Mouse (Mus musculus): ENCODE measurements around the gene Ddx39.

Ddx39 gene

DNA sequence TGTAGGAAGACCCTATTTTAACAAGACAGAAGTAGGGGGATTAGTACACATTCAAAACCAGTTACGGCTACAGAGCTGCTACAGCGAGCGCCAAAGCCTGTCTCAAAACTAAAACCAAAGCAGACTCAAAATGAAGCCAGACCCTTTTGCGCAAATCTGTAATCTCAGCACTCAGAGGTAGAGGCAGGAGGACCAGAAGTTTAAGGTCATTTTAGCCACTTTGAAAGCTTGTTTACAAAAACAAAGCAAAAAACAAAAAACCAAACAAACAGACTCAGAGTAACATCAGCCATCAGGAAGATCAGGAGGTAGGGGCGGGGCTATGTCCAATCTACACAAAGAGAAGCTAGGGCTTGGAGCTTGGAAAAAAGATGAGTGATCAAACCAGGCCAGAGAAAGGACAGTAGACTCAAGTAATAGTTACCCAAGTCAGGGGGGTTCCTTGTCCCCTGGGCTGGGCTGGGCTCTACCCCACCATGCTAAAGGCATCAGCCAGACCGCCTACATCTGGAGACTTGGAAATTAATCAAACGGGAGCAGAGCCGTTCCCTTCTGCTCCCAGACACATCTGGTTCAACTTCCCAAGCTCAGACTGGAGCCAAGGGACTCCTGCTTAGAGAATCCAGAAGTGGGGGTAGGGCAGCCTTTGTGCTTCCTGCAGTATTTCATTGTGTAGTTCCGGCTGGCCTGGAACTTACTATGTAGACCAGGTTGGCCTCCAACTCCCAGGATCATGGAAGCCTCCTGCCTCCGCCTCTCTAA lies 24.2 kb downstream of the Ddx39 start:
- DNase-seq = no peak

DNA sequence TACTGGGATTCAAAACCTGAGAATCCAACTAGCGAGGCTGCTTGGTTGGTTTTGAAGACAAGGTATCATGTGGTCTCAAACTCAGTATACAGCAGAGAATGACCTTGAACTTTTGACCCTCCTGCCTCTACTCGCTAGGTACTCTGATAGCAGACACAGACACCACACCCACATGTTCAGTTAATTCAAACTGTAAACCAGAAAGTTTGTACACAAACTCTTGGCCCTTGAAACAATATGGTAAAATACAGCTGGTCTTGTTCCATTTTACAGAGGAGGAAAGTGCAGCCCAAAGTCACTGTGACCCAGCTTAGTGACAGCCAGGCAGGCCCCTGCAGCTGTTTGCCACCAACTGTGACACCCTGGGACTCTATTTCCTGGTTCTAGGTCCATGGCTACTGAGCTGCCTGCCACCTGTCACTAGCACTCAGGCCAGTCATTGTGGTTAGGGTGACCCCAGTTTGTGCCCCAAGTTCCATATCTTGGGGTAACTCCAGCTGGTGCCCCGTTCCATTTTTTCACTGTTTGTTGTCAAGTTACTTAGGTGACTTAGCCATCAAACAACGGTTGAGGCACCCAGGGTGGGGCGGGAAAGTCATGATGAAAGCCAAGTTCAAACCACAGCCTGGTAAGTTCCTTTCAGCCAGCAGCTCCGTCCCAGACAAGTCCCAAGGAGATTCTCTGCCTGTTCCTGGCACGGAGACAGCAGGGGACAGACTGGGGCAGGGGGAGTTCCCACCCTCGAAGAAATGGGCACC lies 24.9 kb downstream of the Ddx39 start:
- no peak for DNase-seq

DNA sequence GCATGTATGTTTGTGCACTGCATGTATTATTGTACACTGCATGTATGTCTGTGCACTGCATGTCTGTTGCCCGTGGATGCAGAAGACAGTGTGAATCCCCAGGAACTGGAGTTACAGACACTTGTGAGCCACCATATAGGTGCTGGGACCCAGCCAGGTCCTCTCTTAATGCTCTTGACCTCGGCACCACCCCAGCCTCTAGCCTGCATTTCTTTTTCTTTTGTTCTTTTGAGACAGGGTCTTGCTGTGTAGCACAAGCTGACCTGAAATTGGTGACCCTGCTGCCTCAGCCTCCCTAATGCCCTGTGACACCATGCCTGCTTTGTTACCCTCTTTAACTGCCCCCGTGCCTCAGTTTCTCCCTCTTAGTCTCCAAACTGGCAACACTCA lies 25.6 kb downstream of the Ddx39 start:
- no peak for DNase-seq

DNA sequence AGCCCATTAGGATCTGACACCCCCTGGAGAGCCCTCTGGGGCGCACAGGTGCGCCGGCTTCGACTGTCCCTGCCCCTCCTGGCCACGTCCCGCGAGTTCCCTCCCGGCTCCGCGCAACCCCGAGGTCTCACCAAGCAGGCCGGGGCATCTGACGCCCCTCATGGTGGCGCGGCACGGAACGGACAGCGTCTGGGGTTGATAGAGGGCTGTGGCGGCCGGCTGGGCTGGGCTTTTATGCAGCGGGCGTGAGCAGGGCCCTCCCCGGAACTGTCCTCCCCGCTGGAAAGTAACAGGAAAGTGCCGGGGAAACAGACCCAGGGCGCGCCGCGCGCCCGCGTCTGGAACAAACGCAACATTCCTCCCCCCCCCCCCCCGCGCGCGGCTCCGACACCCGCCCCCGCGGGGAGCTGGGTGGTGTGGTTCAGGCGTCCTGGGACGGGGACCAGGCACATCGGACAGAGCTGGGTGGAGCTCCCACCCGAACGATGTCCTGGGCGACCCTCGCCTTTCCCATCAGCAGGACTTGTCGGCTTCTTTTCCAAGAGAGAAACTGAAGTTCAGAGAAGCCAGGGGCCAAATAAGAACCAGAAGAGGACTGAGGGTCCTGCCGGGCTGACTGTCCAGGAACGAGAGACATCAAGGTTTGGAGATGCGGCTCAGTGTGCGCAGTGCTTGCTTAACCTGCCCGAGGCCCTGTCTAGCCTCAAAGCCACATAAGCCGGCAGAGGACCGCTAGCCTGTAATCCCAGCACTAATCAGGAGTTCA lies 26.2 kb downstream of the Ddx39 start, which contains the start of gene Adgre5:
Gene Adgre5, minus strand, starts transcription at position 351 of the 766 bp plus-strand sequence.
- no peak for DNase-seq

DNA sequence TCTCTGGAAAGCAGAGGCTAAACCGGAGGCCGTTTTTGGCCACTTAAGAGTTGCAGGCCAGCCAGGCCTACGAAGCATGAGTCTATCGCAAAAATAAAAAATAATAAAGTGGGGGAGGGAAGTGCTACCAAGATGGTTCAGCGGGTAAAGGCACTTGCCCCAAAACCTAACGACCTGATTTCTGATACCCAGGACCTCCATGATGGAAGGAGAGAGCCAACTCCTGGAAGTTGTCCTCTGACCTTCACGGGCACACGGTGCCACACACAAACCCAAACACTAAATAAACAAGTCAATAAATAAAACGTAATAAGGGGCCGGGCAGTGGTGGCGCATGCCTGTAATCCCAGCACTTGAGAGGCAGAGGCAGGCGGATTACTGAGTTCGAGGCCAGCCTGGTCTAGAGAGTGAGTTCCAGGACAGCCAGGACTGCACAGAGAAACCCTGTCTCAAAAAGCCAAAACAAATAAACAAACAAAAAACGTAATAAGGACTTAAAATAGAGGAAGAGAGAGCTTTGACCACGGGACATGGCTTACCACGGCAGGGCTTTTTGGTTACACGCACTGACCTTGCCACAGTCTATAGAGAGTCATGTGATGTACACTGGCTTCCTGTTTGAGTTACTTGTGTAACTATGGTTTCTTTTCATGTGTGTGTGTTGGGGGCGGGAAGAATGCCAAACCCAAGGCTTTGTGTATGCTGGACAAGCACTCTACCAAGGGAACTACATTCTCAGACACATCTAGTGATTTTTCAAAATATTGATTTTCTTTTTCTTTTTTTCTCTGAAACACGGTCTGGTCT lies 27.1 kb downstream of the Ddx39 start:
- DNase-seq = no peak

DNA sequence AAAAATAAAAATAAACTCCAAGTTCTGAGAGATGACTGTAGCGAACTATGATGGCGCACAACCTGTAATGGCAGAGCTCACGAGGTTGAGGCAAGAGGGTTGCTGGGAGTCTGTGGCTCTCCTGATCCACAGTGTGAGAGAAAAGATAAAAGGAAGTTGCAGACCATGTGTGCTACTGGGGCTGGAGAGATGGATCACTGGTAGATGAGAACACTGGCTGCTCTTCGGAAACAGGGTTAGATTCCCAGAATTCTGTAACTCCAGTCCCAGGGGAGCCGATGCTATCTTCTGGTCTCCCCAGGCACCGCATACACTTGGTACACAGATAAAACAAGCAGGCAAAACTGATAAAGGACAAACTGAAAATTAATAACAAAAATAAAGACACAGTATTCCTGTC lies 28.0 kb downstream of the Ddx39 start:
- DNase-seq = no peak

DNA sequence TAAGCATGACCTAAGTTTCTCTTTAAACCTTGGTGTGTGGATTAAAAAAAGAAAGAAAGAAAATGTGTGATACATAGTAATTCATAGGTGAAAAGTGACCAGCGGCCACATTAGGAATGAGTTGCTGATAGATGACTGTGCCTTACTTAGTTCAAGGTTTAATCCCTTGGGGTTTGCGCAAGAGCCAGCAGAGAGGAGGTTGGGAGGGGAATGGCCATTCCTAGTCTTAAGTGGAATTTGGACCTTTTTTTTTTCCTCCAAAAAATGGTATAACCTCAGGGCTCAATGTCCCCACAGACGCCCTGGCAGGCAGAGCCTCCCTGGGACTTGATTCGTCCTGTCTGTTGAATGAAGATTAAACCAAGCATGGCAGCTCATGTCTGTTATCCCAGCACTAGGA lies 29.1 kb downstream of the Ddx39 start:
- DNase-seq = no peak

DNA sequence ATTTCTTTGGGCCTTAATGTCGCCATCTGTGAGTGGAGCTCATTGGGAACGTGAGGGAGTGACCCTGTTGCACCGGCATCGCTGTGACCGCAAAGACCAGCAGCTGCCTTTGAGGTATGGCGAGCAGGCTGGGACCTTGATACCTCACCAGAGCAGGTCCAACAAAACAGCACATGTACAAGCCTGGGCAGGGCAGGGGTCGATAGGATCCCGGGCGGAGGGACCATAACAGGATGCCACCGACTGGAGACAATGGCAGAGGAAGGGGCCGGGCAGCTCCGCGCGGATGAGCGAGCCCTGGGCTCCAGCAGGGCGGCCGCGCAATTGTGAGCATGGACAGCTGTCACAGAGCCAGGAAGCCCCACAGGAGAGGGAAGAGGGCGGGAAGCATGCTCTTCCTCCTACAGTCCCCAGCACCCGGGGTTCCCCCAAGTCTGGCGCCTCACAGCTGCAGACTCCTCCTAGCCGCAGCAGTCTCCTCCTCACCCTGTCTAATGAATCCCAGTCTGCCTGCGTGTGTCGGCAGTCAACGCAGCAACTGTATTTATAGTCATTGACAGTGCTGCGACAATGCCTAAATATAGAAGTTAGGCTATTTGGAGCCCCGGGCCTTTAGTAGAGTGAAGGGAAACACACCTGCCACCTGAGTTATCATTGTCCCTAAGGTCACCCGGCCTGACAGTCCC lies 32.8 kb downstream of the Ddx39 start:
- DNase-seq = no peak

DNA sequence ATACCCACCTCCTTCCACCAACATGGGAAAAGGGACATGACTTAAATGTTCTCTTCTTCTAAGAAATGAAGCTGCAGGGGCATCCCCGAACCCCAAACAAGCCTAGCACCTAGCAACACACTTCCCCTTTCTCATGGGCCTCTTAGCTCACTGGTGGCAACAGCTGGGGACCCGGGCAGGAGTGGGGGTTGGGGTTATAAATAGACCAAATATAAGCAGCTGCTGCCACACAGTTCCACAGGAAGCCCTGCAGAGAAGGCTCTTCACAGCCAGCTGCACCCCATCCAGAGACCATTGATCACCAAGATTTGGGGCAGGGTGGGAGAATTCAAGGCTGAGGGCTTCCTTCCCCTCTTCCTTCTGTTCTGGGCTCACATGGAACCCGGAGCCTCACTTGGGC lies 33.7 kb downstream of the Ddx39 start:
- DNase-seq = no peak

DNA sequence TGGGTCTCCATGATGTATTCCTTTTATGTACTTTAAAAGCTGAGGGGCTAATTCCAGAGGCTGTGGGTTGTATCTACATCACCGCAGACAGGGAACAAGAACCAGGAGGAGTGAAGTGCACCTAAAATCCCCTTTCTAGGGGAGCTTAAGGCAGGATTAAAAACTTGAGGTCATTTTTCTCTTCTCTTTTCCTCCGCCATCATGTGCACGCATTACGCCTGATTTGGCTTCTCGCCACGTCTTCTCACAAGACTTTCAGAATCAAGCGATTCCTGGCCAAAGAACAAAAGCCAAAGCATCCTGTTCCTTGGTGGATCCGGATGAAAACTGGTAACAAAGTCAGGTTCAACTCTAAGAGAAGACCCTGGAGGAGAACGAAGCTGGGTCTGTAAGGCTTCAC lies 34.3 kb downstream of the Ddx39 start:
- no peak for DNase-seq

DNA sequence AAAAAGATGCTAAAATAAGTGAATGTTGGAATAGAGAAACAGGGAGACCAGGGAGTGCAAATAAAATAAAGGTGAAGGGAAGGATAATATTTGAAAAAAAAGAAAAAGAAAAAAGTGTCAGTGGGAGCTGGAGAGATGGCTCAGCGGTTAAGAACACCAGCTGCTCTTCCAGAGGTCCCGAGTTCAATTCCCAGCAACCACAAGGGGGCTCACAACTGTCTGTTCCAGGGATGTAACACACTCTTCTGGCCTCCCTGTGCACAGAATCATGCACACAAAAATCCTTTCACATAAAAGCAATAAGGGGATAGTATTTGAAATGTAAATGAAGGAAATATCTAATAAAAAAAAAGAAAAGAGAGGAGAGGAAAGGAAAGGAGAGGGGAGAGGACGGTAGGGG lies 39.2 kb downstream of the Ddx39 start:
- no peak for DNase-seq

DNA sequence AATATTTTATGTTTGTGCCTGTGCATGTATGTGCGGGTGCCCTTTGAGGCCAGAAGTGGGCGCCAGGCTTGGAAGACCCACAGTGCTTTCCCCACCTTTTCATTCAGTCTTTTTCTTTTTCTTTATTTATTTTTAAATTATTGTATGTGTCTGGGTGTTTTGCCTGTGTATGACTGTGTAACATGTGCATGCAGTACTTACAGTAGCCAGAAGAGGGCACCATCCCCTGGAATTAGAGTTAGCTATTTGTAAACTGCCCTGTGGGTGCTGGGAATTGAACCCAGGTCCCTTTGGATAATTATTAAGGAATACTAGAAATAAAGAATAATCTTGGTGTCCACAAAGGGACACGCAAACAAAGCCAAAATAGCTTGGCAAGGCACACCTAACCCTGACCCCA lies 41.3 kb downstream of the Ddx39 start:
- no peak for DNase-seq

DNA sequence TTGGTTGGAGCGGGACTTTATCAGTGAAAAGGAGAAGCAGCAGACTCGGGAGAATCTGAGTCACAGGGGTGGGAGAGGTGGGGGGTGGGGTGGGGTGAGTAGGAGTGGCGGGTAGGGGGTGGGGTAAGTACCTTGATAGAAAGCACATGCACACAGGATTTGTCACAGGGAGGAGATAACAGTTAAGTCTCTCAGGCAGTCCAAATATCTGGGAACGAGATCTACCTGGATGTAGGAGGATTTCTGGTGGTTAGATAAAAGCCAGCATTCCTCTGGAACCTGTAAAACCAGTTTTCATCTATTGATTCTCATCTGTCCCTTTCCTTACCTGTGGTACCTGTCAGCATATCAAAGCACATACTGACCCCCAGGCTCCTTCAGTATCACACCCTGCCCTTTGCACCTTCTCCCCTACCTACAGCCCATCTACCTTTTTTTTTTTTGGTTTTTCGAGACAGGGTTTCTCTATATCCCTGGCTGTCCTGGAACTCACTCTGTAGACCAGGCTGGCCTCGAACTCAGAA lies 42.2 kb downstream of the Ddx39 start:
- no peak for DNase-seq

DNA sequence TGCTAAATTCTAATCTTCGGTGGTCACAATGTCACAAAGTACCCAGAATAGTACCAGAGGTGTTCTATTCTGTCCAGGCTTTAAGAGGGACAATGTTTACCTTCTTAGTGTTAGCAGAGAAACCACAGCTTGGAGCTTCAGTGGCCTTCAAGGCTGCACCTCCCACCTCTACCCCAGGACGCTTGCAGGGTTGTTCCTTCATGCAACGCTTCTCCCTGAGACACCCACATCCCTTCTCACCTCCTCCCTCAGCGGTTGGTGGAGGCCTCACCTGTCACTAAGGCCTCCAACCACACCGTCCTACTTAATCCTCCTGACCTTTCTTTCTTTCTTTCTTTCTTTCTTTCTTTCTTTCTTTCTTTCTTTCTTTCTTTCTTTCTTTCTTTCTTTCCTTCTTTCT lies 43.3 kb downstream of the Ddx39 start:
- no peak for DNase-seq

DNA sequence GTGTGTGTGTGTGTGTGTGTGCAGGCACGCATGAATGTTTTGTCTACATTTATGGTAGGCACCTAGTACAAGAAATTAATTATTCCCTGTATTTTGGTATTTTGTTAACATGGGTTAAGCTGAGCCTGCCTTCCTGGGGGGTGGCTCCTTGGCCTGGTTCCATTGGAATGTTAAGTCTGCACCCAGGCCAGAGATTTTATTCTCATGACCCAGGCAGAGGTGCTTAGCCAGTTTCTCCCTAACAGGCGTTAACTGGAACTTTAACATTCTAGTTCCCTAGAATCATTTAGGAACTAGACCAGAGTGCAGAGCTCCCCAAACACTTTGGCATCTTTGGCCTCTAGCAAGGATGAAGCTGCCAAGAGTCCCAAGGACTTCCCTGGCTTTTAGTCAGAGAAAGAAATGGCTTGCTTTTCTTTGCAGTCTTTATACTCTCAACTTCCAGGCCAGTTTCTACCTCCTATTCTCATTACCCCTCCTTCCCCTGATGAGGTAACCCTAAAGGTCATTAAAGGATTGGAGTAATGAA lies 44.3 kb downstream of the Ddx39 start:
- no peak for DNase-seq

DNA sequence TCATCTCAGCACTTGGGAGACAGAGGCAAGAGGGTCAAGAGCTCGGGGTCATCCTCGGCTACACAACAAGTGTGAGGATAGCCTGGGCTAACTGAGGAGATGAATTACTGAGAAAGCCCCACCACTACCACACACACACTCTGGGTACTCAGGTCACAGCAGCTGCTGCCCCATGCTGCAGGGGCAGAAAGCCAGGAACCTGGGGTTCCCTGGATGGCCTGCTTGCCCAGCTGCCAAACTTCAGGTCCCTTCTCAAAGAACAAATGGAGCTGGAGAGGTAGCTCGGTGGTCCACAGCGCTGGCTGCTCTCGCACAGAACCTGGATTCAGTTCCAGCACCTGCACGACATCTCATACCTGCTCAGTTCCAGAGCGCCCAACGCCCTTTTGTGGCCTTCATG lies 49.1 kb downstream of the Ddx39 start:
- no peak for DNase-seq

DNA sequence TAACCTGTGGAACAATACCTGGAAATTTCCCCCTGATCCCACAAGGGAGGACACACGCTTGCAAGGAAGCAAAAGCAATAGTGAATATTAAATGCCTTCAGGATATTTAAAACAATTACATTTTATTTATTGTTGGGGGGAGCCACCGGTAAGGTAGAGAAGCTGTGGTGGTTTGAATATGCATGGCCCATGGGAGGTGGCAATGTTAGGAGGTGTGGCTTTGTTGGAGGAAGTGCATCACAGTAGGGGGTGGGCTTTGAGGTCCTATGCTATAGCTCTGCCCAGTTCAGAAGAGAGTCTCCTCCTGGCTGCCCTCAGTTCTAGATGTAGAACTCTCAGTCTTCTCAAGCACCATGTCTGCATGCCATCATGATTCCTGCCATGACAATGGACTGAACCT lies 49.7 kb downstream of the Ddx39 start:
- DNase-seq = no peak

DNA sequence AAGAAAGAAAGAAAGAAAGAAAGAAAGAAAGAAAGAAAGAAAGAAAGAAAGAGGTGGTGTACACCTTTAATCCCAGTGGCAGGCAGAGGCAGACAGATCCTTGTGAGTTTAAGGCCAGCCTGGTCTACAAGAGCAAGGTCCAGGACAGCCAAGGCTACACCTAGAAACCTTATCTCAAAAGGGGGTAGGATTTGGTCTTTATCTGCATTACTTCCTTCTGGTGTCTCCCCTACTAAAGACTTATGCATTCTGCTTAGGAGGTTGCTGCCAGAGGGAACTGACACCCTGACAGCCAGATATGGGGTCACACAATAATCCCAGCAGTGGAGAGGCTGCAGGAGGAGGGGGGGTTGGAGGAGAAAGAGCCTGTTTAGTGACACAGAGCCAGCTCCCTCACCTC lies 50.7 kb downstream of the Ddx39 start:
- DNase-seq = no peak

DNA sequence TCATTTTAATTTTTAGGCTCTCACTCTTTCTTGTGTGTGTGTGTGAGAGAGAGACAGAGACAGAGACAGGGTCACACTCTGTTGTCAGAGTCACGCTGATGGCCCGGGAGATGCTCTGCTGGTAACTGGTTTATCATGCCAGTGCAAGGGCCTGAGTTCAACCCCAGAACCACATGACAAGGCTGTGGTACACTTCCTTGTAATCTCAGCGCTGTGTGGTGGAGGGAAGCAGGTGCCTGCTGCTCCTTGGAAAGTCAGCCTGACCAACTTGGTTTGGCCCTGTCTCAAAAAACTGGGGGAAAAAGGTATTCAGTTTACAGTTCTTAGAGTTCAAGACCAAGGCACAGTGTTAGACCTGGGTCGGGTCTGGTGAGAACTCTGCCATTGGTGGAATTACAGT lies 52.5 kb downstream of the Ddx39 start:
- DNase-seq = no peak

DNA sequence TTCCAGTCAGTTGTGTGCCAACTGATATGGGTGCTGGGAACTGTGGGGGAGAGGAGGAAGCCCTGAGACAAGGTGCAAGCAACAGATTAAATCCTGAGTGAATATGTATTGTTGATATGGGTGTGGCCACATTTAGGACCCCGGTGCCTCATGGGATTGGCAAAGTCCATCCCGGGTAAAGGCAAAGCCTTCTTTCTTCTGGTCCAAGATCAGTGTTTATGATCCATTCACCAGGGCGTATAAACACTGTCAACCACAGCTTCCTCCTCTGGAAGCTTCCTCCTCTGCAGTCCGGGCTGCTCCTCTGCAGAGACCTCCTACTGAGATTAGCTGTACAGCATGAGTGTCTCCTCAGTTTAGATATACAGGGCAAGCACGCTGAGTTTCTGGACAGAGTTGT lies 53.5 kb downstream of the Ddx39 start:
- DNase-seq = no peak

DNA sequence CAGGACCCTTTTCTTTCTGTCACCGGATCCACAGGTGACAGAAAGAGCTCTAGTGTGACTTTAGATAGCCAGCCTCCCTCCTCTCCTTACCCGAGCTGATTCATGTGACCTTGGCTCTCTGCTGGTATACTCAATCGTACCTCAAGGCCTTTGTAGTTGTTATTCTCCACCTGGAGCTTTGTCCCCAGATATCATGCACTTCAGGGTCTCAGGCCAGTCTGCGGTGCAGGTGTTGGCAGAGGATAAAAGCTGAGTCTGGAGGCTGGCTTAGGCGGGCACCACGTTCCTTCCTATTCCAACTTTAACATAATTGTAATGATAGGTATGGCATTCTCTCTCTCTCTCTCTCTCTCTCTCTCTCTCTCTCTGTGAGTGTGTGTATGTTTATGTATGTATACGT lies 54.7 kb downstream of the Ddx39 start:
- DNase-seq = no peak

DNA sequence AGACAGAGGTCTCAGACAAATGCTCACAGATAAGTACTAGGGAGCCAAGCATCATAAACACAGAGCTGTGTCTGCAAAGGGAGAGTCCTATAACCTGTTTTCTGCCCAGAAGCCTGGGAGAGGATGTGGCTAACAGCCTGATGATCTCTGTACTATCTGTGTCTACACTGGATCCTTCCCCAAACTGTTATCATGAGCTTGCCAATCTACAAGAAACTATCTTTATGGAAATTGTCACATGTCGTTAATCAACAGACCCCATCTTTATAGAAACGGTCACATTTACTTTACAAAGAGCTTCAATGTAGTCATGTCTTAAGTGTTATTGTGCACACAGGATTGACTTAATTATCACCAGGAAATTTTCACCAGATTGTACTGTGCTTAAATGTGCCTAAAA lies 55.7 kb downstream of the Ddx39 start:
- DNase-seq = no peak
